Mouse (Mus musculus) limb, embryonic 12.5 days (tissue): Measurements from ENCODE around the gene Slc1a7. TPM values are rescaled to one million over a fixed set of nuclear protein-coding genes. Genes with fewer than 3 reads are reported as not detected.

ENCODE experiments used
- ATAC-seq: fragments of 200-750 bp; cut with Nextera tagmentation; 2 replicates; pipeline ENCODE4 v1.8.0; 2017; ENCODE audit warnings: low read depth, moderate TSS enrichment; ENCODE audit not compliant: insufficient number of reproducible peaks, insufficient read depth, low FRiP score, low TSS enrichment
- H3K27ac ChIP-seq: fragments of 300-500 bp; sonication (generic); 2 replicates; pipeline ENCODE4 v1.5.1; 2016; ENCODE audit warnings: mild to moderate bottlenecking, moderate library complexity
- H3K27me3 ChIP-seq: fragments of 300-500 bp; sonication (generic); 2 replicates; pipeline ENCODE4 v1.6.1; 2016; ENCODE audit warnings: mild to moderate bottlenecking, moderate library complexity
- H3K36me3 ChIP-seq: fragments of 300-500 bp; sonication (generic); 2 replicates; pipeline ENCODE4 v1.6.1; 2016; ENCODE audit warnings: mild to moderate bottlenecking, moderate library complexity
- H3K4me1 ChIP-seq: fragments of 300-500 bp; sonication (generic); replicated peaks from 2 replicates; pipeline ENCODE4 v1.6.1; 2016
- H3K4me2 ChIP-seq: fragments of 300-500 bp; sonication (generic); 2 replicates; pipeline ENCODE4 v1.6.1; 2016; ENCODE audit warnings: mild to moderate bottlenecking, moderate library complexity
- H3K4me3 ChIP-seq: fragments of 300-500 bp; sonication (generic); replicated peaks from 2 replicates; pipeline ENCODE4 v1.5.1; 2016; ENCODE audit warnings: mild to moderate bottlenecking
- H3K9ac ChIP-seq: fragments of 300-500 bp; sonication (generic); replicated peaks from 2 replicates; pipeline ENCODE4 v1.6.1; 2016; ENCODE audit warnings: mild to moderate bottlenecking, moderate library complexity
- H3K9me3 ChIP-seq: fragments of 300-500 bp; sonication (generic); 2 replicates; pipeline ENCODE4 v1.6.1; 2016; ENCODE audit warnings: mild to moderate bottlenecking, moderate library complexity
- WGBS: fragments of 180-500 bp; shearing (Covaris S2); methylation state at CpG from one replicate; pipeline ENCODE4 v1.1.7; 2016; 5-methylcytosine and 5-hydroxymethylcytosine counted together
- polyA plus RNA-seq: library from polyadenylated mRNA; unstranded; fragments of >200 nt; fragmentation: Nextera tagmentation; extraction: Ambion mirVana; gene quantifications from 2 replicates; pipeline ENCODE4 v1.2.1, GENCODE M21; 2016

Slc1a7 gene
- polyA plus RNA-seq, 1 experiment from 2014 or later = not detected

DNA sequence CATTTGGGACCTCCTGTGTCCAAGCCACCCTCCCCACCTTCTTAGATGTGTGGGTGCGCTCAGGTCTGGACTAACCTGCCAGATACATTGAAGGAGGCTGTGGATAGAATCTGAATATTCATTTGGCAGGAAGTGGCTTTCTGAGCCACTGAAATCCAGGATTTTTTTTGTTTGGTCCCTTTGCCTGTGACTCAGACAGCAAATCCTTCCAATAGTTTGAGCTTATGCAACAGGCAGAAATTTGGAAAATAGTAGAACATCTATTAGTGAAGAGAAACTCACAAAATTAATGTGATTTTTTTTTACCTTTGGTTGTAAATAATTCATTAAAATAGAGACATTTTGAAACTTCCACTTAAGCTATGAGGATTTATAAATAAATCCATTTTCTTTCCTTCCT lies 3.0 kb downstream of the Slc1a7 start:
- Histone ChIP-seq H3K36me3 (no peaks in the 10 kb centered on the region), H3K4me3 (no peak overlapping the region), H3K9me3 (no peaks in the 10 kb centered on the region), H3K27ac (no peak overlapping the region), H3K27me3 (peaks cover 3% of the 10 kb centered on the region; the same call in 1 of the 2 replicates), H3K9ac (no peak overlapping the region), H3K4me2 (no peak overlapping the region), H3K4me1 (peaks cover 7% of the 10 kb centered on the region; the same call in 1 of the 2 replicates)
- 97% methylated on average over 1 of the region's 1 CpGs for WGBS
- ATAC-seq = no peak

DNA sequence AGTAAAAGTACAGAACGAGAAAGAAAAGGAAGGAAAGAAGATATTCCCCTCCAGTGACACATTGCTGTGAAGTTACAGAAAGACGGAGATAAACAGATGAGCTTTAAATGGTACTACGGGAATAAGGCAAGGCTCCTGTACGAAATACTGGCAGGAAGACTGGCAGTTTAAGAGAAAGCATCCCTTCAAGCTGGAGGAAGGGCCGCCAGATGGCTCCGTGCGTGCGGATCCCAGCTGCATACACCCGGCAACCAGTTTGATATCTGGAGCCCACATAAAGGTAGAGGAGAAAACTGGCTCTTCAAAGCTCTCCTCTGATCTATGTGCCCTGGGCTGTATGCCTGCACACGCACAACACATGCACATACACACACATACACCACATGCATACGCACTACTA lies 6.4 kb downstream of the Slc1a7 start:
- Histone ChIP-seq H3K4me3 (no peak overlapping the region), H3K27me3 (no peaks in the 10 kb centered on the region; the same call in 1 of the 2 replicates), H3K36me3 (no peaks in the 10 kb centered on the region), H3K4me2 (no peak overlapping the region), H3K9me3 (no peaks in the 10 kb centered on the region), H3K9ac (no peak overlapping the region), H3K4me1 (peaks cover 16% of the 10 kb centered on the region), H3K27ac (no peak overlapping the region)
- ATAC-seq = no peak
- WGBS = 55% methylated on average over 11 of the region's 11 CpGs

- Histone ChIP-seq H3K4me2 (no peak overlapping the region), H3K9me3 (no peaks in the 10 kb centered on the region), H3K27me3 (no peaks in the 10 kb centered on the region; the same call in 1 of the 2 replicates), H3K4me3 (no peak overlapping the region), H3K4me1 (peaks cover 20% of the 10 kb centered on the region), H3K27ac (no peak overlapping the region), H3K9ac (no peak overlapping the region), H3K36me3 (no peaks in the 10 kb centered on the region)
- WGBS = 57% methylated on average over 7 of the region's 7 CpGs
- no peak for ATAC-seq
Observed at GRCm38 (mm10) chr4:107975004-107975403, 6.9 kb downstream of the Slc1a7 start.

DNA sequence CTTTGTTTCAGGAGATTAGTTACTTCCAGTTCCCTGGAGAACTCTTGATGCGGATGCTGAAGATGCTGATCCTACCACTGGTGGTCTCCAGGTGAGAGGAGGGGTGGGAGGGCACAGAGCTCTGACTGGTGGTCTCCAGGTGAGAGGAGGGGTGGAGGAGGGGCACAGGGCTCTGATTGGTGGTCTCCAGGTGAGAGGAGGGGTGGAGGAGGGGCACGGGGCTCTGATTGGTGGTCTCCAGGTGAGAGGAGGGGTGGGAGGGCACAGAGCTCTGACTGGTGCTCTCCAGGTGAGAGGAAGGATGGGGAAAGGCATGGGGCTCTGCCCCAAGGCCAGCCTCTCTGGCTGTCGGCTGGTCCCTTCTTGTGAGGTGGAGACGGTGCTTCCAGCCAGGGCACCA lies 9.5 kb downstream of the Slc1a7 start:
- Histone ChIP-seq H3K27me3 (no peaks in the 10 kb centered on the region; the same call in 1 of the 2 replicates), H3K27ac (no peak overlapping the region), H3K9me3 (no peaks in the 10 kb centered on the region), H3K36me3 (no peaks in the 10 kb centered on the region), H3K4me1 (peaks cover 19% of the 10 kb centered on the region), H3K9ac (no peak overlapping the region), H3K4me3 (no peak overlapping the region), H3K4me2 (no peak overlapping the region)
- ATAC-seq = no peak
- 48% methylated on average over 4 of the region's 4 CpGs for WGBS

GRCm38 (mm10) chr4:107979530-107979929 lies 11.4 kb downstream of the Slc1a7 start:
- 39% methylated on average over 2 of the region's 2 CpGs for WGBS
- ATAC-seq = no peak
- Histone ChIP-seq H3K9me3 (no peaks in the 10 kb centered on the region), H3K4me2 (no peak overlapping the region), H3K4me1 (peaks cover 31% of the 10 kb centered on the region), H3K27me3 (no peaks in the 10 kb centered on the region; the same call in 1 of the 2 replicates), H3K27ac (peak overlapping the region; percentile 13; the same call in 1 of the 2 replicates), H3K4me3 (no peak overlapping the region), H3K9ac (no peak overlapping the region), H3K36me3 (no peaks in the 10 kb centered on the region)

GRCm38 (mm10) chr4:107980002-107980600 lies 12.0 kb downstream of the Slc1a7 start:
- Histone ChIP-seq H3K9ac (no peak overlapping the region), H3K9me3 (no peaks in the 10 kb centered on the region), H3K36me3 (no peaks in the 10 kb centered on the region), H3K27ac (peak overlapping the region; percentile 13; the same call in 1 of the 2 replicates), H3K4me3 (no peak overlapping the region), H3K4me2 (no peak overlapping the region), H3K27me3 (no peaks in the 10 kb centered on the region; the same call in 1 of the 2 replicates), H3K4me1 (peaks cover 33% of the 10 kb centered on the region)
- WGBS = 77% methylated on average over 6 of the region's 6 CpGs
- ATAC-seq = no peak

DNA sequence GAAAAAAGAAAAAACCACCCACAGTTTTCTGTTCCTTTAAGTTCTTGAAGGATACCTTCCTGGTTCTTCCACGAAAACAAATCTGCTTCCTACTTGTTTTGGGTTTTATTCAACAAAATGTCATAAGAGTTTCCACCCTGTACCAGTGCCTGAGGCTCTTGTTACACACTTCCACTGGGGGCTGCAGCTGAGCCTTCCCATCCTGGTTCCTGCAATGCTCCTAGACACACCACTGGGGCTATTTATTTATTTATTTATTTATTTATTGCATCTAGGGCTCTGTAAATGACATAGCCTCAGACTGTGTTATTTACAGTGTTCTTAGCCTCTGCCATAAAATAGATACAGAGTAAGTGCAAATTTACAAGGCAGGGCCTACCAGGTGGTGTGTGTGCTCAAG lies 15.6 kb downstream of the Slc1a7 start:
- Histone ChIP-seq H3K27me3 (no peaks in the 10 kb centered on the region; the same call in 1 of the 2 replicates), H3K27ac (peak overlapping the region; percentile 89), H3K4me2 (no peak overlapping the region), H3K36me3 (no peaks in the 10 kb centered on the region), H3K9ac (no peak overlapping the region), H3K4me3 (no peak overlapping the region), H3K4me1 (peaks cover 41% of the 10 kb centered on the region), H3K9me3 (no peaks in the 10 kb centered on the region)
- WGBS = 70% methylated on average over 1 of the region's 1 CpGs
- peak; percentile 63 for ATAC-seq

DNA sequence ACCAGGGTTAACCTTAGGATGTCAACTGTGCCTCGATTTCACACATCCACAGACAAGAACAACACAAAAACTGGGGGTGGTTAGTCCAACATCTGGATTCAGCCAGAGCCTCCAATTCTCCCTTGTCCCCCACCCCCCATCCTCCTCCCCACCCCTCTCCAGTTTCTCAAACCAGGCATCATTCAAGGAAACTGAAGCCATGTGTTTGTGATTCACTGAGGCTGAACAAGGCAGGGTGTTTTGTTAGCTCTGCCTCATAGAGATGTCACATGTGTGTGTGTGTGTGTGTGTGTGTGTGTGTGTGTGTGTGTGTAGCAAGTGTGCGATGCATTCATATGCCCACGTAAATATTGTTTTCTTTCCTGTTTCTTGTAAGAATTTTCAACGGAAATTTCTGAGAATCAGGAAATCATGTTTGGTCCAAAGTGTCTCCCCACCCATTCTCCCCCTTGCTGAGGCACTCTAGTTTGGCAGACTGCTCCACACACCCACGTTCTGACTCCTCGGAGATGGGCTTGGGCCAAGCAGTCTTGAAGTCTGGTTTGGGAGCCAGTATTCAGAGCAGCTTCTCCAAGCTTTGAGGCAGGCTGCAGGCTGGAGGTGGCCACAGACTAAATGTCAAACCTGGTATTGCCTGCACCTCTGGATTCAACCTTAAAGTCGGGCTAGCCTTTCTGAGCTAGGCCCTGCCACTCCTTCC lies 16.3 kb downstream of the Slc1a7 start:
- H3K9ac ChIP-seq = no peak overlapping the region
- no peak overlapping the region for H3K4me3 ChIP-seq
- peaks cover 37% of the 10 kb centered on the region for H3K4me1 ChIP-seq
- 47% methylated on average over 7 of the region's 7 CpGs for WGBS
- H3K4me2 ChIP-seq = no peak overlapping the region
- H3K9me3 ChIP-seq = no peaks in the 10 kb centered on the region
- H3K36me3 ChIP-seq = no peaks in the 10 kb centered on the region
- peak; percentile 75 for ATAC-seq
- H3K27me3 ChIP-seq = peaks cover 5% of the 10 kb centered on the region; the same call in 1 of the 2 replicates
- H3K27ac ChIP-seq = peak overlapping the region; percentile 89

GRCm38 (mm10) chr4:107985812-107986211 lies 17.7 kb downstream of the Slc1a7 start:
- Histone ChIP-seq H3K27me3 (peaks cover 5% of the 10 kb centered on the region; the same call in 1 of the 2 replicates), H3K4me3 (no peak overlapping the region), H3K9ac (no peak overlapping the region), H3K9me3 (no peaks in the 10 kb centered on the region), H3K36me3 (no peaks in the 10 kb centered on the region), H3K27ac (0 out of 2 replicates have a peak overlapping the region, but pooled peaks have one; percentile 35), H3K4me2 (no peak overlapping the region), H3K4me1 (peaks cover 31% of the 10 kb centered on the region)
- WGBS = 66% methylated on average over 5 of the region's 5 CpGs
- no peak for ATAC-seq

- H3K9ac ChIP-seq = no peak overlapping the region
- no peak overlapping the region for H3K27ac ChIP-seq
- WGBS = 85% methylated on average over 11 of the region's 11 CpGs
- H3K4me2 ChIP-seq = no peak overlapping the region
- 0 out of 2 replicates have a peak, but pooled peaks cover 7% of the 10 kb centered on the region for H3K27me3 ChIP-seq
- H3K4me3 ChIP-seq = no peak overlapping the region
- H3K36me3 ChIP-seq = no peaks in the 10 kb centered on the region
- no peak for ATAC-seq
- no peaks in the 10 kb centered on the region for H3K9me3 ChIP-seq
- H3K4me1 ChIP-seq = peaks cover 31% of the 10 kb centered on the region
Observed at GRCm38 (mm10) chr4:107986386-107987168, 18.4 kb downstream of the Slc1a7 start.

GRCm38 (mm10) chr4:107988931-107989330 lies 20.8 kb downstream of the Slc1a7 start:
- Histone ChIP-seq H3K4me1 (peaks cover 22% of the 10 kb centered on the region), H3K4me3 (no peak overlapping the region), H3K9me3 (no peaks in the 10 kb centered on the region), H3K9ac (no peak overlapping the region), H3K4me2 (no peak overlapping the region), H3K27ac (no peak overlapping the region), H3K27me3 (0 out of 2 replicates have a peak, but pooled peaks cover 10% of the 10 kb centered on the region), H3K36me3 (no peaks in the 10 kb centered on the region)
- no peak for ATAC-seq
- 63% methylated on average over 8 of the region's 8 CpGs for WGBS
